Mouse (Mus musculus): ENCODE measurements around the gene Arhgap44. TPM values are rescaled to one million over a fixed set of nuclear protein-coding genes. Genes with fewer than 3 reads are reported as not detected.

The Arhgap44 gene
- polyA plus RNA-seq, 1 experiment = 0.52 TPM

DNA sequence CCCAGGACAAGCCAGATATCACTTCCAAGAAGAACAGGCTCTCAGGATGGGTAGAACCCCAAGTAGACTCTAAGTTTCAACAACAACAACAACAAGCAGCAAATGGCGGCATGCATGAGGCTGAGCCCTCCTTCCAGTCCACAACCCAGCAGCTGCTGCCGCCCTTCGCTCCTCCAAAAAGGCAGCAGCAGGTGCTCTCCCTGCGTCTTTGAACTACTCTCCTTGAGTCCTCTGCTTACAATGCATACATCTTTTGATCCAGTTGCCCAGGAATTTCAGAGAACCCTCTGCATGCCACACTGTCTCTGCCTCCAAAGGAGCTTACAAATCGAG lies 4.1 kb downstream of the Arhgap44 start:
- Histone ChIP-seq H3K27ac (replicated peaks; ENCODE audit: low read depth, low read length) (no peak overlapping the region), H3K4me1 (ENCODE audit: control insufficient read depth, insufficient read depth, insufficient read length, low read length) (no peaks in the 10 kb centered on the region), H3K4me3 (ENCODE audit: insufficient read depth, low read depth, low read length) (no peak overlapping the region)

DNA sequence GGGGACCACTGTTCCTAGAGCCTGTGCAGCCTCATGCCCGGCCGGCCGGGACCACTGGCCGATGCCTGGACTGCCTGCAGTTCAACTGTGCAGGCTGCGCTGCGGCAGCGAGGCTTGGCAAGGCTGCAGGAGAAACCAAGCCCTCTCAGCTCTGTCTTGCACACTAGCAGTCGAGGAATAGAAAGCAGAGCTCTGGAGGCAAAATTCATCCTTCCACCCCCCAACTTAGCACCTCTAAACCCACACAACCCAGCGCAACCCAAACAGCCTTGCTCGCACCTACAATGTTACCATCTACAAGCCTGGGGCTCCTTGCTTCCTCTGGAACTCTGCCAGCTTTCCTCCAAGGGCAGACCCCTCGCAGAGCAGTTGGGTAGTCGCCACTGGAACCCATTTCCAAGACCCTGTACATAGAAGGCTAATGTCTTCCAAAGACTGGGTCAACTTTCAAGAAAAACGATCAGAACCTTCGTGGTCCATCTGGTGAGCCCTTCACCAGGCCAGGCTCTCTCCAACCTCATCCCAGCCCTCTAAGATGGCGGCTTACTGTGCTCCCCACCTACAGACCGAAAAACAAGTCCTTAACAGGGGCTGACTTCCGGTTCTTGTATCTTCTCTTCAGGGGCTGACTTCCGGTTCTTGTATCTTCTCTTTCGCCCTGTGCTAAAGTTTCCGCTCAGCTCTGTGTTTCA lies 4.6 kb downstream of the Arhgap44 start:
- H3K4me1 ChIP-seq (ENCODE audit: control insufficient read depth, insufficient read depth, insufficient read length, low read length) = no peaks in the 10 kb centered on the region
- no peak overlapping the region for H3K27ac ChIP-seq (replicated peaks; ENCODE audit: low read depth, low read length)
- no peak overlapping the region for H3K4me3 ChIP-seq (ENCODE audit: insufficient read depth, low read depth, low read length)

- no peaks in the 10 kb centered on the region for H3K4me1 ChIP-seq (ENCODE audit: control insufficient read depth, insufficient read depth, insufficient read length, low read length)
- H3K4me3 ChIP-seq (ENCODE audit: insufficient read depth, low read depth, low read length) = no peak overlapping the region
- H3K27ac ChIP-seq (replicated peaks; ENCODE audit: low read depth, low read length) = no peak overlapping the region
Observed at GRCm38 (mm10) chr11:65153006-65153405, 9.8 kb downstream of the Arhgap44 start.

DNA sequence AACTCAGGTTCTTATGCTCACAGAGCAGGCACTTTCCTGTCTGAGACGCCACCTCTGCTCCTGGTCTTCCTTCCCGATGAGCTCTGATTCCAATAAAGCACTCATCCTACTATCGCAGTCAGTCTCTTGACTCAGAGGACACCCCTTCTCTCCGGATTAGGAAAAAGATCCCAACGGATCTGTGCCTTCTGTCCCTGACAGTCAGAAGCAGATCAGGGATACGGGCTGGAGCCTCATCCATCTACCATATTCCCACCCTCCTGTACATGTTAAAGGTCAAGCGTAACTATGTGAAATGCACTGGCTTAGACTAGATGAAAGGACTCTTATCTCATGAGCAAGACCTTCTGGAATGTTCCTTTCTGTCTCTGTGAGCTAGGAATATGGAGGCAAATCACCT lies 14.3 kb downstream of the Arhgap44 start:
- H3K4me1 ChIP-seq (ENCODE audit: control insufficient read depth, insufficient read depth, insufficient read length, low read length) = no peaks in the 10 kb centered on the region
- H3K4me3 ChIP-seq (ENCODE audit: insufficient read depth, low read depth, low read length) = no peak overlapping the region
- no peak overlapping the region for H3K27ac ChIP-seq (replicated peaks; ENCODE audit: low read depth, low read length)

DNA sequence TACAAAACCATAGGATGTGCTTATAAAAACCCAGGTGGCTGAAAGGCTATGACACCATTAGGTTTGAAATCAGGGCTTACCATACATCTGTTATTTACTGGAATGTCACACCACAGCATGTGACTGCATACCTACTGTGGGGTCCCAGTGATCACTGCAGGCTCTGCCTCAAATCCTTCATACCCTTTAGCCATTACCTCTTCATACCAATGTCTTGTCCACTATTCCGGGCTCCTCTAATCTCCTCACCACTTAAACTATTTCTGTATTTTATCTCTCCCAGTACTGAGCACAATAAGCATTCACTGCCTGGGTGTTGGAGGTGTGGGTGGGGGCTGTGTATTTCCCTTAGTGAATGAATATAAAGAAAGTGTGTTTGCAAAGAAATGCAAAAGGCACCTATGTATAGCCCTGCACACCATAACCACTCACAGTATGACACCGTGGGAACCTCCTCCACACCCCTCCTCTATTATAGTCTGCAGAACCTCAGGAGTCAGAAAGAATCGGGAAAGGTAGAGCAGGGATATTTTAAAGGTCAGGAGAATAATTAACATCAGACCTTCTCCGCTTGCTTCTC lies 19.8 kb downstream of the Arhgap44 start:
- Histone ChIP-seq H3K4me3 (ENCODE audit: insufficient read depth, low read depth, low read length) (no peak overlapping the region), H3K4me1 (ENCODE audit: control insufficient read depth, insufficient read depth, insufficient read length, low read length) (no peaks in the 10 kb centered on the region), H3K27ac (replicated peaks; ENCODE audit: low read depth, low read length) (no peak overlapping the region)

DNA sequence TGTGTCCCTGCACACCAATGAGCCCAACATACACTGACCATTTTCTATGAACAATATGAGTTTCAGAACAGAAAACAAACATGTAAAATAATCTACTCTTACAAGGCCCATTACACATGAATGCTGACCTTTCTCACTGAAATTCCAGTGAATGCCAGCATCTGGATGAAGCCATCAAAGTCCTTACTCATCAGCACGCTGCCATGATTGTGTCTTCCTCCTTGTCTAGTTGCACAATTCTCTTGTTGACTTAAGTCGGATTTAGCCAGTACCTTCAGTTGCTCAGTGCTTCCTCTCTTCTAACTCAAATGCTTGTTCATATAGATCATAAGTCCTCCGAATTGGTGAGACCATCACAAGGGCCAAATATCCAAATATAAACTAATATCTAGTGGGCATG lies 23.7 kb downstream of the Arhgap44 start:
- Histone ChIP-seq H3K27ac (replicated peaks; ENCODE audit: low read depth, low read length) (no peak overlapping the region), H3K4me3 (ENCODE audit: insufficient read depth, low read depth, low read length) (no peak overlapping the region), H3K4me1 (ENCODE audit: control insufficient read depth, insufficient read depth, insufficient read length, low read length) (no peaks in the 10 kb centered on the region)

DNA sequence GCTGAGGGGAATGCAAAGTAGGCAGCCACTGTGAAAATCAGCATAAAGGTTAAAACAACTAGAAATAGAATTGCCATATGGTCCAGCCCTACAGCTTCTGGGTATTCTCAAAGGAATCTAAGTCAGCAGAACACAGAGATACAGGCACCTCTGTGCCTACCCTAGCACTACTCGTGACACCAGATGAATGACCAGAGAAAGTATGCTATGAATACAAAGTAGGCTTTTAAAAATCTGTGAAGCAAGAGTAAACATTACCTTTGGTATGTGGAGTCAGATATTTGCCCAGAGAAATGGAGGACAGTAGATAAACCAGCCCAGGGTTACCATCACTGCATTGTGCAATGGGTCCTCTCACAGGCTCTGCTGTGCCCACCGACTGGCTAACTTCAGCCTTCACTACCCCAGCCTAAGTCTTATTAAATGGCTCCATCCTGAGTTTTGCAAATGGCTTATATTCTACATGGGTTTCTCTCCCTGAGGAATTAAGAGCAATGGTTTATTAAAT lies 25.6 kb downstream of the Arhgap44 start:
- H3K27ac ChIP-seq (replicated peaks; ENCODE audit: low read depth, low read length) = no peak overlapping the region
- no peak overlapping the region for H3K4me3 ChIP-seq (ENCODE audit: insufficient read depth, low read depth, low read length)
- no peaks in the 10 kb centered on the region for H3K4me1 ChIP-seq (ENCODE audit: control insufficient read depth, insufficient read depth, insufficient read length, low read length)

DNA sequence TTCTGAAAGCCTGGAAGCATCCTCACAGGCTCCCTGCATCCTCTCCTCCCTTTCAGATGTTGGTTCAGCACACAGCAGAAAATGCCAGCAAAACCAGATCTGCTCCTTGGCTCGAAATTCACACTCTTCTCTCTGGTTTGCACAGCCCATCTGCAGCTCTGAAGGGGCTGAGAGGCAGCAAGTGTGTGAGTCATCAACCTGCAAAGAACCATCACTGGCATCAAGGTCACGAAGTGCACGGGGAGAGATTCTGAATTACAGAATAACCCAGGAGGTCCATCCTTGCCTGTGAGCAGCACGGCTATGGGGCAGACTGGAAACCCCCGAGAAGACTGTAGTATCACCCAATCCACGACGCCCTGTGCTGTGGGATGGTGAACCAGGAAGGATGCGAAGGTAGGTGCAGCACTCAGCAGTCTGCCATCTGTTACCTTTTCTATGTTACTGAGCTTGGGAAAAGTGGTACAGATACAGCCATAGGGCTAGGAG lies 27.5 kb downstream of the Arhgap44 start:
- no peak overlapping the region for H3K4me3 ChIP-seq (ENCODE audit: insufficient read depth, low read depth, low read length)
- no peaks in the 10 kb centered on the region for H3K4me1 ChIP-seq (ENCODE audit: control insufficient read depth, insufficient read depth, insufficient read length, low read length)
- H3K27ac ChIP-seq (replicated peaks; ENCODE audit: low read depth, low read length) = no peak overlapping the region

DNA sequence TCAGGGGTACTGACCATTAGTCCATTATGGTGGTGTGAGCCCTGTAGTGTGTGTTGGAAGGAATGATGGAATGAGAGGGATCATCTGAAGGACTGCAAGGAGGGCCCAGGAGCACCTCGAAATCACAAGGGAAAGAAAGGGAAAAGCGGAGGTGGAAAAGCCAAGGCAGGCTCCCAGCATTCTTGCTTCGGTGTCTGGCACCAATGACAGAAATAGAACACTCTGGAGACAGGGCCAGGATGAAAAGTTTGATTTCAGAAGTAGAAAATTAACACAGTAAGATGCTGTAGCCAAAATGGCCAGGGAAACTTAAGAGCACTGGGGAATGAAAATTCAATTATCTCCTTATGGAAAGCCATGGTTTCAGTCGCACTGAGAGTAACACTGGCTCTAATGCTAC lies 29.1 kb downstream of the Arhgap44 start:
- Histone ChIP-seq H3K4me1 (ENCODE audit: control insufficient read depth, insufficient read depth, insufficient read length, low read length) (no peaks in the 10 kb centered on the region), H3K4me3 (ENCODE audit: insufficient read depth, low read depth, low read length) (no peak overlapping the region), H3K27ac (replicated peaks; ENCODE audit: low read depth, low read length) (no peak overlapping the region)

- Histone ChIP-seq H3K27ac (replicated peaks; ENCODE audit: low read depth, low read length) (no peak overlapping the region), H3K4me3 (ENCODE audit: insufficient read depth, low read depth, low read length) (no peak overlapping the region), H3K4me1 (ENCODE audit: control insufficient read depth, insufficient read depth, insufficient read length, low read length) (no peaks in the 10 kb centered on the region)
Observed at GRCm38 (mm10) chr11:65129110-65129509, 33.7 kb downstream of the Arhgap44 start.

DNA sequence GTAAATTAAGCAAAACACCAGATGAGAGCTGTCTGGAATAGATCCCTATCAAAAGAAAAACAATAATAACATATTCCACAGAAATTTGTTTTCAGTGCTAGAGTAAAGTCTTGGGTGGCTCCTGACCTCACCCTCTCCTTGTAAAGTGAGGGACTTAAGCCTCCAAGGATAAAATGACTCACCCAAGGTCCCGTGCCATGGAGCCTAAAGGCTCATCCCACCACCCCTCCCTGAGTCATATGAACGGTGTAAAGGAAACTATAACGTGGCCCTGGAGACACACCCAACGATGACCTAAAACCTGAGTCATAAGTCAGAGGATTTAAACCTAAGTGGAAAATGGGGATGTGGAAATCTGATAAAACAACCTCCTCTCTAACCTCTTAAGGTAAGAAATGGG lies 34.1 kb downstream of the Arhgap44 start:
- H3K4me3 ChIP-seq (ENCODE audit: insufficient read depth, low read depth, low read length) = no peak overlapping the region
- H3K4me1 ChIP-seq (ENCODE audit: control insufficient read depth, insufficient read depth, insufficient read length, low read length) = no peaks in the 10 kb centered on the region
- H3K27ac ChIP-seq (replicated peaks; ENCODE audit: low read depth, low read length) = no peak overlapping the region

- Histone ChIP-seq H3K4me3 (ENCODE audit: insufficient read depth, low read depth, low read length) (no peak overlapping the region), H3K4me1 (ENCODE audit: control insufficient read depth, insufficient read depth, insufficient read length, low read length) (no peaks in the 10 kb centered on the region), H3K27ac (replicated peaks; ENCODE audit: low read depth, low read length) (no peak overlapping the region)
Observed at GRCm38 (mm10) chr11:65126566-65126965, 36.2 kb downstream of the Arhgap44 start.

GRCm38 (mm10) chr11:65124913-65125418 lies 37.8 kb downstream of the Arhgap44 start:
- Histone ChIP-seq H3K27ac (replicated peaks; ENCODE audit: low read depth, low read length) (no peak overlapping the region), H3K4me3 (ENCODE audit: insufficient read depth, low read depth, low read length) (no peak overlapping the region)

GRCm38 (mm10) chr11:65120276-65120675 lies 42.5 kb downstream of the Arhgap44 start:
- H3K4me1 ChIP-seq (ENCODE audit: control insufficient read depth, insufficient read depth, insufficient read length, low read length) = no peaks in the 10 kb centered on the region
- no peak overlapping the region for H3K4me3 ChIP-seq (ENCODE audit: insufficient read depth, low read depth, low read length)
- no peak overlapping the region for H3K27ac ChIP-seq (replicated peaks; ENCODE audit: low read depth, low read length)

More at GRCm38 (mm10) chr11:65124913-65125418, 37.8 kb downstream of the Arhgap44 start:
- no peaks in the 10 kb centered on the region for H3K4me1 ChIP-seq (ENCODE audit: control insufficient read depth, insufficient read depth, insufficient read length, low read length)

DNA sequence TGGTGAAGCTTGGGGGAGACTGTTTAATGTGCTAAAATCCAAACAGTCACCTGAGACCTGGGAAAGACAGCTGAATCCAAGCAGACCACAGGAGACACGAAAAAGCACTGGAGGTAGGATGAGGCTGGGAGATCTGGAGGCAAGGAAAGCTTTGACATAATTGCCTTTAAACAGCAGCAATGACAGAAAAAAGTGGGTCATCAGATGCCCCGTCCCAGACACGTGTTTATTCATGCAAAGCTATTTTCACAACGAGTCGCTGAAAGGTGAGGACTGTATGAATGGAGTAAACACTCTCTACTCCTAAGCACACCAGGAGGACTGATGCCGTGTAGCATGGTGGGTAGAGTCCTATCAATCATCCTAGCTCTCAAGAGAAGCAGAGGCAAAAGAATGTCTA lies 47.0 kb downstream of the Arhgap44 start:
- no peaks in the 10 kb centered on the region for H3K4me1 ChIP-seq (ENCODE audit: control insufficient read depth, insufficient read depth, insufficient read length, low read length)
- no peak overlapping the region for H3K4me3 ChIP-seq (ENCODE audit: insufficient read depth, low read depth, low read length)
- no peak overlapping the region for H3K27ac ChIP-seq (replicated peaks; ENCODE audit: low read depth, low read length)

DNA sequence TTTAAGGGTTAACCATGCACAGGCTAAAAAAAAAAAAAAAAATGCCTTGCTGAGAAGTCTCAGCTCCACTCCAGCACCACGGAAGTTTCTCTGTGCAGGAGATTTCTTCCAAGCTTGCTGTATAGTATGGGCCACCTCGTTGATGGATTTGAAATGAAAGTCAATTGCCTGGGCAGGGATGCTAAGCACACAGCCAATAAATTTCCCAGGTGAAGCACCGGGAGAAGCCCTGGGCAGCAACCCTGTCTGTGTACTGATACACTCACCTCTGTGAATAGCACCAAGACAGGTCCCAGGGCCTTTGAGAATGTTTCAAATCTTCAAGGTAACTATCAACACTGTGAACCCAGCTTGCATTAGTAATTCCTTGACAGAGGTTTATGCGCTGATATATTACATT lies 50.7 kb downstream of the Arhgap44 start:
- H3K4me3 ChIP-seq (ENCODE audit: insufficient read depth, low read depth, low read length) = no peak overlapping the region
- no peak overlapping the region for H3K27ac ChIP-seq (replicated peaks; ENCODE audit: low read depth, low read length)
- H3K4me1 ChIP-seq (ENCODE audit: control insufficient read depth, insufficient read depth, insufficient read length, low read length) = no peaks in the 10 kb centered on the region
